Mouse (Mus musculus): ENCODE measurements around the gene Mrpl11. TPM values are rescaled to one million over a fixed set of nuclear protein-coding genes. Genes with fewer than 3 reads are reported as not detected.

Gene Mrpl11
- total RNA-seq, 1 experiment = 102 TPM

DNA sequence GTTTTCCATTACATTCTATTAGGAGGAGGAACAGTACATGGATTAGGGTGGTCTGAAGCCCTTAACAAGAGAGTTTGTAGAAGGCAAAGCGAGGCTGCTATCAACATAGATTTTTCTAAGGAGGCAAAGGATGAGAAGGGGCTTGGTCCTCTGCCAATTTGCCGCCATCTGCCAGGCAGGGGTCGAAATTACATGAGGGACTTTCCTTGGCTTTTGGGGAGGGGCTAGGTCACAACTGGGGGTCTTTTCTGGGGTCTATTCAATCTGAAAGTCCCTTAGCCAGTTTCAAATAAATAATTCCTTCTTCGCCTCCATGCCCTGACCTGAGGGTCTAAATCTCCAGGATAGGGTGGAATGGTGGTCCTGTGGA, 28.3 kb downstream of the Mrpl11 start, which contains the start of gene Npas4:
Gene Npas4 (minus strand): TSS at position 61 of the 370 bp plus-strand sequence.
- Histone ChIP-seq H3K27ac (ENCODE audit: insufficient read depth, low read depth, low read length, poor library complexity, severe bottlenecking) (no peak within 1 kb of the TSS; the same call in 1 of the 2 replicates), H3K9ac (ENCODE audit: insufficient read depth, low read depth, low read length, poor library complexity, severe bottlenecking) (no peak within 1 kb of the TSS), H3K9me3 (ENCODE audit: control insufficient read depth, insufficient read depth, low read depth, low read length) (no peaks in the 10 kb centered on the region), H3K4me1 (ENCODE audit: control insufficient read depth in 2 of 2, insufficient read depth in 2 of 2, low read length in 2 of 2, poor library complexity in 1 of 2) (peaks cover 0 to 4% of the 10 kb centered on the region in 2 experiments; a peak in 1 of 4 replicates), H3K36me3 (ENCODE audit: control insufficient read depth, insufficient read depth, low read length, poor library complexity, severe bottlenecking) (no peaks in the 10 kb centered on the region), H3K4me3 (ENCODE audit: insufficient read depth in 1 of 2, low read depth in 1 of 2, low read length in 2 of 2, poor library complexity in 1 of 2, severe bottlenecking in 1 of 2) (peak within 1 kb of the TSS; percentile 30 to 48; a peak in 2 of 4 replicates)
- no peak for DNase-seq (ENCODE audit: low read depth, low spot score)
- TF ChIP-seq HCFC1 (IDR thresholded peaks at IDR 0.05; ENCODE audit: borderline replicate concordance, insufficient read depth, low read length) (no peak), MAFK (IDR thresholded peaks at IDR 0.05; ENCODE audit: insufficient read depth, low read depth, low read length) (no peak), CHD2 (IDR thresholded peaks at IDR 0.05; ENCODE audit: low read depth, low read length) (no peak), ZC3H11A (IDR thresholded peaks at IDR 0.05; ENCODE audit: borderline replicate concordance, low read depth, low read length) (no peak), ZNF384 (IDR thresholded peaks at IDR 0.05; ENCODE audit: low read depth, low read length) (no peak)
- in situ Hi-C loops (cut with MboI; ENCODE audit: low sequenced_read_pairs in 2 of 2, unreplicated experiment in 2 of 2) = loop anchor here in 1 of 2 experiments (25.0 kb wide), 1 partner anchor 353 kb away; the partner anchor contains the start of gene Rce1

DNA sequence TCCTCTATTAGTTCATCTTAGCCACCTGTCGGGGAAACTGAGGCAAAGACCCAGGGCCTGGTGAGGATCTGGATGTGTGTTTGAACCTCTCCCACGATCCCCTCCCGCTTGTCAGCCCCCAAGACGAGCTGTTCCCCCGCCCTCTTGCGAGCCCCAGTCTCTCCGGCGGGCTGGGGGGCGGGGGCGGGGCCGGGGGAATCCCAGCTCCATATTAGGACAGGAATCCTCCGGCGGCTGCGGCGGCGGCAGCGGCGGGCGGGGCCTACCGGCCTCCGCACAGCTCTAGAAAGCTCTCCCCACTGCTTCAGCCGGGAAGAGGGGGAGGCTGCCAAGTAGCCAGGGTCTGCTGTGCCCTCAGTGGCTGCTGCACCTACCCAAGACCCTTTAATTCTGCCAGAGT, 28.8 kb downstream of the Mrpl11 start:
- peak overlapping the region in 1 of 2 experiments; percentile 30; a peak in 1 of 4 replicates for H3K4me3 ChIP-seq (ENCODE audit: insufficient read depth in 1 of 2, low read depth in 1 of 2, low read length in 2 of 2, poor library complexity in 1 of 2, severe bottlenecking in 1 of 2)
- TF ChIP-seq ZC3H11A (IDR thresholded peaks at IDR 0.05; ENCODE audit: borderline replicate concordance, low read depth, low read length) (no peak), MAFK (IDR thresholded peaks at IDR 0.05; ENCODE audit: insufficient read depth, low read depth, low read length) (no peak), ZNF384 (IDR thresholded peaks at IDR 0.05; ENCODE audit: low read depth, low read length) (no peak), CHD2 (IDR thresholded peaks at IDR 0.05; ENCODE audit: low read depth, low read length) (no peak), HCFC1 (IDR thresholded peaks at IDR 0.05; ENCODE audit: borderline replicate concordance, insufficient read depth, low read length) (no peak)
- in situ Hi-C loops (cut with MboI; ENCODE audit: low sequenced_read_pairs in 2 of 2, unreplicated experiment in 2 of 2) = loop anchor here in 1 of 2 experiments (25.0 kb wide), 1 partner anchor 353 kb away; the partner anchor contains the start of gene Rce1
- no peaks in the 10 kb centered on the region for H3K9me3 ChIP-seq (ENCODE audit: control insufficient read depth, insufficient read depth, low read depth, low read length)
- no peaks in the 10 kb centered on the region for H3K36me3 ChIP-seq (ENCODE audit: control insufficient read depth, insufficient read depth, low read length, poor library complexity, severe bottlenecking)
- no peak for DNase-seq (ENCODE audit: low read depth, low spot score)
- no peak overlapping the region for H3K9ac ChIP-seq (ENCODE audit: insufficient read depth, low read depth, low read length, poor library complexity, severe bottlenecking)
- H3K27ac ChIP-seq (ENCODE audit: insufficient read depth, low read depth, low read length, poor library complexity, severe bottlenecking) = no peak overlapping the region
- H3K4me1 ChIP-seq (ENCODE audit: control insufficient read depth in 2 of 2, insufficient read depth in 2 of 2, low read length in 2 of 2, poor library complexity in 1 of 2) = peaks cover 0 to 4% of the 10 kb centered on the region in 2 experiments; a peak in 1 of 4 replicates

DNA sequence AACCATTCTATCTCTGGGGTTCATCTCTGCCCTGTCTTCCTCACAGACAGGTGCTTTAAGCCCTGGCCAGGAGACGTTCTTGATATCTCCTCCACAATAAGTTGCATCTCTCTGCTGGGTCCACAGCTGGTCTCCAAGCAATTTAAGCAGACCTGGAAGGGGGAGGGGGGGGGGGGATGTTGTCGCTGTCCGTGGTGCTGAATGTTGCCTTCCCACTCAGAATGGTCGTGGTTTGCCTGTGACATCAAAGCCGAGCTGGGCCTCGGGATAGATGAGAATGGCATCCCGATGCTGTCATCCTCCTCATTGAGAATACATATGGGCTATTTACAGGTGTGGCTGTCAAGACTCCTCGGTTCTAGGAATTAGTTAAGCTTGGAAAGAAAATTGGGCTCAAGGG, 30.4 kb downstream of the Mrpl11 start:
- TF ChIP-seq CHD2 (IDR thresholded peaks at IDR 0.05; ENCODE audit: low read depth, low read length) = no peak
- 0 out of 2 replicates have a peak, but pooled peaks have one; percentile 13 for TF ChIP-seq HCFC1 (IDR thresholded peaks at IDR 0.05; ENCODE audit: borderline replicate concordance, insufficient read depth, low read length)

GRCm38 (mm10) chr19:4992904-4993303, 31.0 kb downstream of the Mrpl11 start:
- H3K4me1 ChIP-seq (ENCODE audit: control insufficient read depth in 2 of 2, insufficient read depth in 2 of 2, low read length in 2 of 2, poor library complexity in 1 of 2) = peaks cover 0 to 7% of the 10 kb centered on the region in 2 experiments; a peak in 1 of 4 replicates
- no peak overlapping the region for H3K9ac ChIP-seq (ENCODE audit: insufficient read depth, low read depth, low read length, poor library complexity, severe bottlenecking)
- H3K4me3 ChIP-seq (ENCODE audit: insufficient read depth in 1 of 2, low read depth in 1 of 2, low read length in 2 of 2, poor library complexity in 1 of 2, severe bottlenecking in 1 of 2) = no peak overlapping the region
- DNase-seq (ENCODE audit: low read depth, low spot score) = no peak
- in situ Hi-C loops (cut with MboI; ENCODE audit: low sequenced_read_pairs in 2 of 2, unreplicated experiment in 2 of 2) = loop anchor here in 1 of 2 experiments (25.0 kb wide), 1 partner anchor 356 kb away; the partner anchor contains the start of gene Rce1
- no peaks in the 10 kb centered on the region for H3K36me3 ChIP-seq (ENCODE audit: control insufficient read depth, insufficient read depth, low read length, poor library complexity, severe bottlenecking)
- H3K27ac ChIP-seq (ENCODE audit: insufficient read depth, low read depth, low read length, poor library complexity, severe bottlenecking) = no peak overlapping the region
- TF ChIP-seq HCFC1 (IDR thresholded peaks at IDR 0.05; ENCODE audit: borderline replicate concordance, insufficient read depth, low read length) = 0 out of 2 replicates have a peak, but pooled peaks have one; percentile 7
- TF ChIP-seq CHD2 (IDR thresholded peaks at IDR 0.05; ENCODE audit: low read depth, low read length) = no peak
- TF ChIP-seq ZC3H11A (IDR thresholded peaks at IDR 0.05; ENCODE audit: borderline replicate concordance, low read depth, low read length) = no peak
- TF ChIP-seq ZNF384 (IDR thresholded peaks at IDR 0.05; ENCODE audit: low read depth, low read length) = no peak
- 0 out of 2 replicates have a peak, but pooled peaks have one; percentile 19 for TF ChIP-seq MAFK (IDR thresholded peaks at IDR 0.05; ENCODE audit: insufficient read depth, low read depth, low read length)
- no peaks in the 10 kb centered on the region for H3K9me3 ChIP-seq (ENCODE audit: control insufficient read depth, insufficient read depth, low read depth, low read length)

More for the DNA sequence above, 30.4 kb downstream of the Mrpl11 start:
- no peaks in the 10 kb centered on the region for H3K36me3 ChIP-seq (ENCODE audit: control insufficient read depth, insufficient read depth, low read length, poor library complexity, severe bottlenecking)
- no peaks in the 10 kb centered on the region for H3K9me3 ChIP-seq (ENCODE audit: control insufficient read depth, insufficient read depth, low read depth, low read length)
- H3K9ac ChIP-seq (ENCODE audit: insufficient read depth, low read depth, low read length, poor library complexity, severe bottlenecking) = no peak overlapping the region
- no peak overlapping the region for H3K4me3 ChIP-seq (ENCODE audit: insufficient read depth in 1 of 2, low read depth in 1 of 2, low read length in 2 of 2, poor library complexity in 1 of 2, severe bottlenecking in 1 of 2)
- H3K27ac ChIP-seq (ENCODE audit: insufficient read depth, low read depth, low read length, poor library complexity, severe bottlenecking) = no peak overlapping the region
- no peak for DNase-seq (ENCODE audit: low read depth, low spot score)
- in situ Hi-C loops (cut with MboI; ENCODE audit: low sequenced_read_pairs in 2 of 2, unreplicated experiment in 2 of 2) = loop anchor here in 1 of 2 experiments (25.0 kb wide), 1 partner anchor 355 kb away; the partner anchor contains the start of gene Rce1
- peaks cover 0 to 4% of the 10 kb centered on the region in 2 experiments; a peak in 1 of 4 replicates for H3K4me1 ChIP-seq (ENCODE audit: control insufficient read depth in 2 of 2, insufficient read depth in 2 of 2, low read length in 2 of 2, poor library complexity in 1 of 2)
